Mouse (Mus musculus) neural tube, embryonic 14.5 days (tissue): Measurements from ENCODE around the gene Hbs1l. TPM values are rescaled to one million over a fixed set of nuclear protein-coding genes. Genes with fewer than 3 reads are reported as not detected.

Source experiments
- polyA plus RNA-seq: library from polyadenylated mRNA; unstranded; fragments of >200 nt; fragmentation: Nextera tagmentation; extraction: Ambion mirVana; gene quantifications from 2 replicates; pipeline ENCODE4 v1.2.1, GENCODE M21; 2014

Gene Hbs1l
- polyA plus RNA-seq, 1 experiment from 2014 or later: 97.5 TPM

Other genes with a start within 250 kb of the Hbs1l start
- 1.8 and 2.3 TPM in 2 replicates for gene Myb, start 135.0 kb upstream of the Hbs1l start, polyA plus RNA-seq
- gene Aldh8a1, start 81.3 kb downstream of the Hbs1l start, polyA plus RNA-seq: 0.18 and 0.20 TPM in 2 replicates